Mouse (Mus musculus) bone marrow macrophage, adult 2 months (primary cell): Measurements from ENCODE around the gene 4930563M21Rik.

Experiments used
- CTCF ChIP-seq: IDR thresholded peaks from 2 replicates; pipeline ENCODE4 v1.5.1; 2012; ENCODE audit warnings: low read depth, mild to moderate bottlenecking, low read length, moderate library complexity
- POLR2A ChIP-seq: IDR thresholded peaks from 2 replicates; pipeline ENCODE4 v1.6.1; 2012; ENCODE audit warnings: mild to moderate bottlenecking, low read depth, low read length, borderline replicate concordance

GRCm38 (mm10) chr9:55946819-55947218, 63.5 kb downstream of the 4930563M21Rik start:
- TF ChIP-seq CTCF, result no peak; the same call in 1 of the 2 replicates
- no peak for TF ChIP-seq POLR2A
